Mouse (Mus musculus) spleen, adult 18-20 months (tissue): ENCODE measurements around the gene Ar.

Experiments
- DNase-seq, 2 experiments: peaks; one replicate each; pipeline ENCODE4 v3.0.0; 2022; ENCODE audit warnings: mixed read lengths in 2 of 2

Gene Ar

GRCm38 (mm10) chrX:98148531-98149342, at the start of gene Ar:
Gene Ar, plus strand, starts transcription at chrX:98148769.
- peak in 1 of 2 experiments; percentile 1 for DNase-seq

GRCm38 (mm10) chrX:98149724-98150392, 1.3 kb downstream of the Ar start:
- DNase-seq = peak in 1 of 2 experiments; percentile 1

GRCm38 (mm10) chrX:98150393-98151119, 2.0 kb downstream of the Ar start:
- DNase-seq = peak in 1 of 2 experiments; percentile 0

GRCm38 (mm10) chrX:98189759-98190158, 41.2 kb downstream of the Ar start:
- no peak for DNase-seq

- no peak for DNase-seq
Observed at GRCm38 (mm10) chrX:98205766-98206165, 57.2 kb downstream of the Ar start.

GRCm38 (mm10) chrX:98207166-98207565, 58.6 kb downstream of the Ar start:
- DNase-seq = no peak

- no peak for DNase-seq
Observed at GRCm38 (mm10) chrX:98216103-98216502, 67.5 kb downstream of the Ar start.

- no peak for DNase-seq
Observed at GRCm38 (mm10) chrX:98239011-98239410, 90.4 kb downstream of the Ar start.

- no peak for DNase-seq
Observed at GRCm38 (mm10) chrX:98245108-98245507, 96.5 kb downstream of the Ar start.

GRCm38 (mm10) chrX:98248363-98248762, 99.8 kb downstream of the Ar start:
- DNase-seq = no peak

- no peak for DNase-seq
Observed at GRCm38 (mm10) chrX:98259620-98260019, 111.1 kb downstream of the Ar start.

GRCm38 (mm10) chrX:98265755-98266154, 117.2 kb downstream of the Ar start:
- no peak for DNase-seq

GRCm38 (mm10) chrX:98271361-98271760, 122.8 kb downstream of the Ar start:
- DNase-seq = no peak

- DNase-seq = no peak
Observed at GRCm38 (mm10) chrX:98291763-98292162, 143.2 kb downstream of the Ar start.

- DNase-seq = no peak
Observed at GRCm38 (mm10) chrX:98300685-98301084, 152.1 kb downstream of the Ar start.

- DNase-seq = no peak
Observed at GRCm38 (mm10) chrX:98301924-98302323, 153.4 kb downstream of the Ar start.

- DNase-seq = no peak
Observed at GRCm38 (mm10) chrX:98315961-98316360, 167.4 kb downstream of the Ar start.

GRCm38 (mm10) chrX:98317483-98317882, 168.9 kb downstream of the Ar start:
- DNase-seq = no peak

- no peak for DNase-seq
Observed at GRCm38 (mm10) chrX:98323105-98323504, 174.5 kb downstream of the Ar start.

GRCm38 (mm10) chrX:98347481-98347880, 198.9 kb downstream of the Ar start:
- no peak for DNase-seq

GRCm38 (mm10) chrX:98348036-98348435, 199.5 kb downstream of the Ar start:
- DNase-seq = no peak
